Mouse (Mus musculus) forebrain, embryonic 14.5 days (tissue): ENCODE data around the gene Pgm5. TPM values are rescaled to one million over a fixed set of nuclear protein-coding genes. Genes with fewer than 3 reads are reported as not detected.

Experiments used
- ATAC-seq: fragments of 200-750 bp; cut with Nextera tagmentation; 2 replicates; pipeline ENCODE4 v1.8.0; 2017; ENCODE audit warnings: mild to moderate bottlenecking, moderate library complexity
- DNase-seq: peaks from one replicate; pipeline ENCODE4 v3.0.0-alpha.2; 2015; ENCODE audit warnings: low spot score
- H3K27ac ChIP-seq: fragments of 300-500 bp; sonication (generic); 2 replicates; pipeline ENCODE4 v1.5.1; 2014; ENCODE audit warnings: low read depth, mild to moderate bottlenecking, control low read depth, low read length, moderate library complexity
- H3K27me3 ChIP-seq: fragments of 300-500 bp; sonication (generic); replicated peaks from 2 replicates; pipeline ENCODE4 v1.6.1; 2014; ENCODE audit warnings: low read length, control low read depth, mixed read lengths; ENCODE audit not compliant: control insufficient read depth, insufficient read depth
- H3K36me3 ChIP-seq: fragments of 300-500 bp; sonication (generic); 2 replicates; pipeline ENCODE4 v1.6.1; 2014; ENCODE audit warnings: low read length, control low read depth; ENCODE audit not compliant: control insufficient read depth, insufficient read depth
- H3K4me1 ChIP-seq: fragments of 300-500 bp; sonication (generic); 2 replicates; pipeline ENCODE4 v1.6.1; 2014; ENCODE audit warnings: antibody characterized with exemption, low read length, control low read depth; ENCODE audit not compliant: control insufficient read depth, insufficient read depth
- H3K4me2 ChIP-seq: fragments of 300-500 bp; sonication (generic); 2 replicates; pipeline ENCODE4 v1.6.1; 2014; ENCODE audit warnings: mild to moderate bottlenecking, control low read depth, low read length
- H3K4me3 ChIP-seq: fragments of 300-500 bp; sonication (generic); 2 replicates; pipeline ENCODE4 v1.5.1; 2014; ENCODE audit warnings: low read depth, low read length, control low read depth
- H3K9ac ChIP-seq: fragments of 300-500 bp; sonication (generic); 2 replicates; pipeline ENCODE4 v1.6.1; 2014; ENCODE audit warnings: mild to moderate bottlenecking, low read length, control low read depth, moderate library complexity
- H3K9me3 ChIP-seq: fragments of 300-500 bp; sonication (generic); replicated peaks from 2 replicates; pipeline ENCODE4 v1.6.1; 2016; ENCODE audit warnings: low read length, control low read depth, mixed read lengths; ENCODE audit not compliant: control insufficient read depth
- WGBS: fragments of 180-500 bp; shearing (Covaris S2); extraction: QIAGEN DNeasy Blood & Tissue Kit; methylation state at CpG from one replicate; pipeline ENCODE4 v1.1.7; 2014; 5-methylcytosine and 5-hydroxymethylcytosine counted together
- polyA plus RNA-seq: library from polyadenylated mRNA; unstranded; fragments of >200 nt; fragmentation: Nextera tagmentation; extraction: Ambion mirVana; gene quantifications from 2 replicates; pipeline ENCODE4 v1.2.1, GENCODE M21; 2014

Pgm5 gene
- polyA plus RNA-seq, 1 experiment from 2014 or later: 0.25 TPM

DNA sequence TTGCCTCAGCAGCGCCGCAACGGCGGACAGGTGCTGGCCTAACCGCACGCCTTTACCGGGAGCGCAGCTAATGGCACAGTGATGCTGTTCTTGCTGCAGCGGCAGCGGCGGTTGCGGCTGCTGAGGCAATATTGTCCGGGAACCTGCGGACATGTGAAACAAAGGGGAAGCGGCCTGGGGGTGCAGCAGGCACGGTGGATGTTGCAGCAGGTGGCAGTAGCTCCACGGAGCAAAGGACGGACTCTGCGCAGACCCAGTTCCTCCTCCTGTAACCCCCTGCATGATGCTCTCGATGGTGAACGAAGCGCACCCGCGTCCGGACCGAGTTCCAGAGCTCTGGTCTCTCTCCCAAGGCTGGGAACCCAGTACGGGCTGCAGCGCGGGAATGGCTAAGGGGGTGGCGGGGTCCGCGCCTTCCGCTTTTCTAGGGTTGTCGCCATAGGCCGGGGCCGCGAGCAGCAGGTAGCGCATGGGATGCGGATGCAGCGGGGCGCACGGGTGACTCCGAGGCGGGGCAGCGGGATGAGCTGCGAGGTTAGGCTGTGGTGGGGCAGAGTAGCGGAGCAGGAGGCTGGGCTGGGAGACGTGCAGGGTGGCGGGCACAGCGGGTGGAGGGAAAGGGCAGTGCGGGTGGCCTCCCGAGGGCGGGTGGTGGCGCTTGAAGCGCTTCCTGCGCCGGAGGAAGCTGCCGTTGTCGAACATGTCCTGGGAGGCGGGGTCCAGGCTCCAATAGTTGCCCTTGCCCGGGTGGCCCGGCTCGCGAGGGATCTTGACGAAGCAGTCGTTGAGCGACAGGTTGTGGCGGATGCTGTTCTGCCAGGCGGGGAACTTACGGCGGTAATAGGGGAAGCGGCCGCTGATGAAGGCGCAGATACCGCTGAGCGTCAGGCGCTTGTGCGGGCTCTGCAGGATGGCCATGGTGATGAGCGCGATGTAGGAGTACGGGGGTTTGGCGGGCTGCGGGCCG lies 38.2 kb upstream of the Pgm5 start:
- H3K36me3 ChIP-seq: no peaks in the 10 kb centered on the region
- H3K4me3 ChIP-seq: peak overlapping the region; percentile 36
- peaks cover 75% of the 10 kb centered on the region for H3K27me3 ChIP-seq
- DNase-seq (peak; percentile 60), ATAC-seq (peak; percentile 57)
- H3K9ac ChIP-seq: peak overlapping the region; percentile 32
- H3K4me2 ChIP-seq: peak overlapping the region; percentile 74
- peaks cover 11% of the 10 kb centered on the region; the same call in 1 of the 2 replicates for H3K4me1 ChIP-seq
- H3K9me3 ChIP-seq: no peaks in the 10 kb centered on the region
- under 1% methylated on average over 83 of the region's 84 CpGs for WGBS
- H3K27ac ChIP-seq: no peak overlapping the region

DNA sequence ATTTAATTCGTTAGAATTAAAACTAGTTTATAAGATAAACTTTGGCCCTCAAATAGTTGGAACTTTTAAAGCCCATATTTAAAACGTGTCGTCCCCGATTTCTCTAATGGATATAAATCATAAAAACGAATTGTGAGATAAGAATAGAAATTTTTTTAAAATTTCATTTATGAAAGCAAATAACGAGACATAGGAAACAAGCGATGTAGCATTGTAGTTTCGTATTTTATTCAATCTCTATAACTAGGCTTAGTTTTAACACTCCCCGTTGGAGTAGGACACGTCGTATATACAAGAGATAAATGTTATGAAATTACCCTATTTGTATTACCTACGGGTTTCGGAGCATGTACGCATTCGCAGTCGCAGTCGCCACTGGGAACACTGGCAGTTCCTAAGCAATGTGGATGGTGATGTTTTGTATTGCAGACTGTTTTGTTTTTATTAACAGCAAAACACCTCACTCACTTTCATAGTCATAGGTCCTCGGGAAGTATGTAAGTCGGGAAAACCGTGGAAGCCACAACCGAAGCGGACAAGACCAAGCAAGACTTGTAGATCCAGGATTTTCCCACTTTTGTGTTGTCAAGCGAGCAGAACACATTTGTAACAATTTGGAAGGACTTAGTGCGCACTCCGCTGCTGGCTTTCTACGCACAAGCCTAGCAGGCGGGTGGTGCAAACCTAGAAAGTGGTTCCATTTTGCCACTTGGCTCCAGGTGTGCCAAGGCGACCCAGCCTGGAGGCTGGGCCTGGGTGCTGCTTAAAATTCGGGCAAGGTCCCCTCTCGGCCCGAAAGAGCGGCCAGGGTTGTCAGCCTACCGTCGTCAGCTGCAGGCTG lies 37.3 kb upstream of the Pgm5 start:
- Histone ChIP-seq H3K4me2 (peak overlapping the region; percentile 74), H3K9me3 (no peaks in the 10 kb centered on the region), H3K9ac (no peak overlapping the region), H3K4me3 (peak overlapping the region; percentile 36), H3K36me3 (no peaks in the 10 kb centered on the region), H3K27ac (no peak overlapping the region), H3K4me1 (peaks cover 11% of the 10 kb centered on the region; the same call in 1 of the 2 replicates), H3K27me3 (peaks cover 73% of the 10 kb centered on the region)
- no peak for ATAC-seq
- DNase-seq: peak; percentile 45
- 2% methylated on average over 34 of the region's 34 CpGs for WGBS

DNA sequence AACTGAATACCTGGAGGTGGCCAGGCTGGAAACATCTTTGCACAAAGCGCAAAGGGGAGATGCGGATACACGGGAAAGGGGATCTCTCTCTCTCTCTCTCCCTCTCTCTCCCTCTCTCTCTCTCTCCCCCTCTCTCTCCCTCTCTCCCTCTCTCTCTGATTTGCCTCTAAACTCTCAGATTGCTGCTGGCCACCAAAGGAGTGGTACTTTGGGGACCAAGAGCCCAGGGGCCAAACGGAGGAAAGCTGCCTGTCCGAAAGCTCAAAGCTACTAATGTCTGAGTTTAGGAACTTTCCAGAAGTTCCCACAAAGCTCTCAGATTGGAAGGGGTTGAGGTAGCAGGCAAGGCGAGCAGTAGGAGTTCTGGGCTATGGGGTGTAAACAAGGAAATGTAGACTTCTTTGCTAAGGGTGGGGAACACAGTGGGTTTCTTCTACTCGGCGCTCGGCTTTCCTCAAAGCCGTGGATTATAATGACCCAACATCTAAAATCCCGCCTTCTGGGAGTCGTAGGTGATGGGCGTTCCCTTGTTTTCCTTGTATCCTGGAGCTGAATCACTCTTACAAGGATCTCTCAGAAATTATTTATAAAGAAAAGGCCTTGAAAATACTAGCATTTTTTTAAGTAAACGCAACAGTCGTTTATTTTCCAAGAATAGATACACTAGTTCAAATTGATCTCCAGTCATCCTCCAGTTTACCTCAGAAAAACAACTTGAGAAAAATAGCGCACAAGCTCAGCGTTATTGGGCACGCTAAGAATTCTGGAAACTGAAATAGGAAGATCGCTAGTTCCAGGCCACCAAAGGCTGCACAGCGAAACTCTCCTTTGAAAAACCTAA lies 36.5 kb upstream of the Pgm5 start:
- Histone ChIP-seq H3K4me1 (peaks cover 11% of the 10 kb centered on the region; the same call in 1 of the 2 replicates), H3K27me3 (peaks cover 67% of the 10 kb centered on the region), H3K4me2 (no peak overlapping the region), H3K4me3 (no peak overlapping the region), H3K9ac (no peak overlapping the region), H3K27ac (no peak overlapping the region), H3K36me3 (no peaks in the 10 kb centered on the region), H3K9me3 (no peaks in the 10 kb centered on the region)
- ATAC-seq (no peak), DNase-seq (no peak)
- WGBS: 1% methylated on average over 20 of the region's 20 CpGs

DNA sequence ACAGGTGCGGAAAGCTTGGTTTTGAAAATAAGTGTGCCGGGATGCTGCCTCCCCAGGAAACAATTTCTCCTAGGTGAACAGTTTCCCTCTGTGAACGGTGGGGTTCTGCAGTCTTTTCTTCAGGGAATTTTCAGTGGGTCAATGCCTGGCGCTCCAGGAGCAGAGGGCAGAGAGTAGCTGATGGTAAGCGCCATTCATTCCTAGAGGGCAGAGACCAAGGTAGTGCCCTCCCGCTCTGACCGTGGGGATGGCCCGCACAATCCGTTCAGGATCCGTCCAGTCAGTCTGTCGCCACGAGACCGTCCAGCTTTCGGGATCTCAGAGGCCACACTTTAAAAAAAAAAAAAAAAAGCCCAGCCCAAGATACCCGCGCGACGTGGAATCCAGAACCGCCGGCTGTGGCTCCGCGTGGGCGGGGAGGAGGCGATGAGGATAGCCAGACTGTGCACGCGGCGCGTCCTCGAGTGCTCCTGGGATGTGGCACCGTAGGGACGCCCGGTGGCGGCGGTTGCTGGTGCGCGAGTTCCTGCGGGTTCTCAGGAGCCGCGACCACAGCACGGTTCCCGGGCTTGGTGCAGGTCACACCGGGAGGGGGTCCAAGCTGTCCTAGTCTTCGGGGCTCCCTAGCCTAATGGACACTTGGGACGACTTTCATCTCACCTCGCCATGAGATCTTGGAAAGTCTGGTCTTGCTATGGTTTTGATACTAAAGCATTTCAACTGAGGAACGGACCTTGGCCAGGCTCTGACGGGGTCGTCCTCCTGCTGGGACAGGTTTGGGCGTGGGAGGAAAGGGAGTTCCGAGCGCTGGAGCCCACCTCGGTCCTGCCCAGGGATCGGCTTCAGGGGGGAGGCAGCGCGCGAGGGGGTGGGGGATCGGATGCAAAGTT lies 35.6 kb upstream of the Pgm5 start:
- Histone ChIP-seq H3K36me3 (no peaks in the 10 kb centered on the region), H3K4me1 (peaks cover 11% of the 10 kb centered on the region; the same call in 1 of the 2 replicates), H3K9me3 (no peaks in the 10 kb centered on the region), H3K27me3 (peaks cover 59% of the 10 kb centered on the region), H3K4me3 (no peak overlapping the region; the same call in 1 of the 2 replicates), H3K27ac (no peak overlapping the region), H3K4me2 (peak overlapping the region; percentile 12; the same call in 1 of the 2 replicates), H3K9ac (no peak overlapping the region; the same call in 1 of the 2 replicates)
- no peak for DNase-seq
- WGBS: 3% methylated on average over 55 of the region's 57 CpGs
- no peak for ATAC-seq

DNA sequence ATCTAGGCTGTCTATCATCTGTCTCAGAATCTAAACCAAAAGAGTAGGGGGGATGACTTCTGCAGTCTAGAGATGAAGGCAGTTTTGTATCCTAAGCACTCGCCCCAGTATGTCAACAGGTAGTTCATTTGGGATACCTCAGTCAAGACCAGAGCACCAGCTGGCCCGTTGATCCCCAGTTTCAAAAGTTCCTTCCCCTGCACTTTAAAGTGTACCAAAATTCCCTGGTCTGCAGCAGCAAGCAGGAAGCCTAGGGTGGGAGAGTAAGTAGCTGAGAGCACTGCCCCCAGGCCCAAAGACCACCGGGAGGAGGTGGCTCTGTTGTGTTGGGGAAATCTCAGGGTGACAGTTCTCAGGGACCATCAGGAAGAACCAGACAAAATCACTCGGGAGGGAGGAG lies 34.9 kb upstream of the Pgm5 start:
- ATAC-seq (no peak), DNase-seq (no peak)
- 30% methylated on average over 4 of the region's 4 CpGs for WGBS

DNA sequence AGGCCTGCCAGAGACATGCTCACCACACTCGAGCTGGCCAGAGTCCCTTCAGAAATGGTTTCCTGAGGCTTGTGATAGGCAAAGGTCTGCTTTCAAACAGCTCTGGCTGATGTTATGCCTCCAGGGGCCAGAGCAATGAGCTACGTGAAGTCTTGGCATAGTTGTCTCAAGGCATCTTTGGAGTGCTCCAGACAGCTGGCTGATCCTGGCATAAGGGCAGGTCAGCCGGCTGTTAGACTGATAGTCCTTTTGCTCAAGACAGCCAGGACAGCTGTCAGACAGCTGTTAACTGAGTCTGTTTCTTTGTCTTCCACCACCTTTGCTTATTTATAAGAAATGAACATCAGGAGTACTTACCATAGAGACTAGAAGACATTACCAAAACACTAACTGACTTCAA lies 25.2 kb upstream of the Pgm5 start:
- Histone ChIP-seq H3K27me3 (no peaks in the 10 kb centered on the region), H3K4me3 (no peak overlapping the region), H3K9ac (no peak overlapping the region), H3K4me1 (no peaks in the 10 kb centered on the region), H3K9me3 (no peaks in the 10 kb centered on the region), H3K4me2 (no peak overlapping the region), H3K27ac (no peak overlapping the region), H3K36me3 (no peaks in the 10 kb centered on the region)
- DNase-seq (no peak), ATAC-seq (no peak)
- 83% methylated on average over 3 of the region's 3 CpGs for WGBS

More for the DNA sequence above, 34.9 kb upstream of the Pgm5 start:
- Histone ChIP-seq H3K4me2 (no peak overlapping the region), H3K27me3 (peaks cover 52% of the 10 kb centered on the region), H3K4me3 (no peak overlapping the region), H3K36me3 (no peaks in the 10 kb centered on the region), H3K27ac (no peak overlapping the region), H3K9me3 (no peaks in the 10 kb centered on the region), H3K4me1 (peaks cover 11% of the 10 kb centered on the region; the same call in 1 of the 2 replicates), H3K9ac (no peak overlapping the region)

DNA sequence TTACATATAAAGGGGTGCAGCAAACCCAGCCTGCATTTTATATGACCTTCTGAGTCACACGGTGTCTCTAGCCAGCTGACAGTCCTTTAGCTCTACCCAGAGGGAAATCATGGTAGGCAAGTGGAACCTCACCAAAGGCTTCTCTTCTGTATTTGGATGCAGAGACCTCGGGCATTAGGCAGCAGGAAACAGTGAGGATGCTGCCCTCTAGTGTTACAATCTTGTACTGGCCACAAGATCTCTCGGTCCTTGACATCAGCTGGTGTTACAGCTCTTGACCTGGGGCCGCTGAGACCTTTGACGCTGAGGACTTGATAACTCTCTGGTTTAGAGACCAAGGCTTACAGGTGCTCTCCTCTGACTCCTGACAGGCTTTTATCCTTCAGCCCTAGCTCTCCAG lies 23.8 kb upstream of the Pgm5 start:
- H3K4me2 ChIP-seq: no peak overlapping the region
- no peak overlapping the region for H3K27ac ChIP-seq
- ATAC-seq: peak; percentile 32; the same call in 1 of the 2 replicates
- no peaks in the 10 kb centered on the region for H3K36me3 ChIP-seq
- H3K9ac ChIP-seq: no peak overlapping the region
- no peaks in the 10 kb centered on the region for H3K4me1 ChIP-seq
- H3K9me3 ChIP-seq: no peaks in the 10 kb centered on the region
- H3K27me3 ChIP-seq: no peaks in the 10 kb centered on the region
- peak; percentile 72 for DNase-seq
- no peak overlapping the region for H3K4me3 ChIP-seq
- 19% methylated on average over 5 of the region's 5 CpGs for WGBS
